Mouse (Mus musculus): Measurements from ENCODE around the gene Jdp2.

Jdp2 gene

DNA sequence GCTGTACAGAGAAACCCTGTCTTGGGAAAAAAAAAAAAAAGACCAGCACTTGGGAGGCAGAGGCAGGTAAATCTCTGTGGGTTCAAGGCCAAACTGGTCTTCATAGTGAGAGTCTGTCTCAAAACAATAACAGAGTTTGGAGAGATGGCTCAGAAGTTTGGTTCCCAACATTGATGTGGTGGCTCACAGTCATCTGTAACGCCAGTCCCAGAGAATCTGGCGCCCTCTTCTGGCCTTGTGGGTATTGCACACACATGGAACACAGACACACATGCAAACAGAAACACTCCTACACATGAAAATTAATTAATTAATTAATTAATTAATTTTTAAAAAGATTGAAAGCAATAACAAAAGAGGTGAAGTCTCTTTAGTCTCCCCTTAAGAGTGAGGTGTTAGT lies 83.5 kb downstream of the Jdp2 start:
- in situ Hi-C loops (cut with MboI; ENCODE audit: low sequenced_read_pairs): no loop called here

DNA sequence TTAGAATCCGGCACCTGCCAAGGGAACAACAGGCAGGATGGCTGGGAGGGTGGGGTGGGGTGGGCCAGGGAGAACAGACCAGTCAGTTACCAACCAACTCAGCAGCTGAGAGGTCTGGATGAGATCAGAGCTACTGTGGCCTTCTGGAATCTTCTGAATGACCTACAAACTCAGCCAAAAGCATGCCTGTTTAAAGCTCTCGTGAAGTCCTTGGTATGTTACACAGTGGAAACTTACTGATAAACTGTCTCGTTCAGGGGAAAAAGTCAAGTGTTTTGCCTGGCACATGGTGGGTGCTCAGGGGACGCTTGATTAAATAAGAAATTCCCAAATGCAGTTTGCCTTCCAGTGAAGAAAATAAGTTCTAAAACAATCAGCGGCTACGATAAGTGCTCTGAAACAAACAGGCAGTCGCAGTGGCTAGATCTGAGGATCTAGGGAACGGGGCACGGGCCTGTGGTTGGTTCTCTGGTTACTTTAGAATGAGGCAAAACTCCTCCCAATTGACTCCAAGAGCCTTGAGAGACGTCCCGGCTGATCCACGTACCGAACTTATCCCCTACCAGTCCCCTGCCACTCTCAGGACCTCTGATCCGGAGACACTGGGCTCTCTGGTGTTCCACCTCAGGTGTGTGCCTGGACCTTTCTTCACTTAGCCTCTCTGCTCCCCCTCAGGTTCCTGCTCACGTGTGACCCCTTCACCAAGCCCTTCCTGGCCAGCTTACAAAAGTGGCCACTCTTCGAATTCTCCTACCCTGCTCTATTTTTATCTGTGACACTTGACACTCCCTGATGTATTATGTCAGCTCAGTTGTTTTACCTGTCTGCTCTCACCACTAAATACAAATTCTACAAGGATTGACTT lies 85.8 kb downstream of the Jdp2 start:
- in situ Hi-C loops (cut with MboI; ENCODE audit: low sequenced_read_pairs): no loop called here

DNA sequence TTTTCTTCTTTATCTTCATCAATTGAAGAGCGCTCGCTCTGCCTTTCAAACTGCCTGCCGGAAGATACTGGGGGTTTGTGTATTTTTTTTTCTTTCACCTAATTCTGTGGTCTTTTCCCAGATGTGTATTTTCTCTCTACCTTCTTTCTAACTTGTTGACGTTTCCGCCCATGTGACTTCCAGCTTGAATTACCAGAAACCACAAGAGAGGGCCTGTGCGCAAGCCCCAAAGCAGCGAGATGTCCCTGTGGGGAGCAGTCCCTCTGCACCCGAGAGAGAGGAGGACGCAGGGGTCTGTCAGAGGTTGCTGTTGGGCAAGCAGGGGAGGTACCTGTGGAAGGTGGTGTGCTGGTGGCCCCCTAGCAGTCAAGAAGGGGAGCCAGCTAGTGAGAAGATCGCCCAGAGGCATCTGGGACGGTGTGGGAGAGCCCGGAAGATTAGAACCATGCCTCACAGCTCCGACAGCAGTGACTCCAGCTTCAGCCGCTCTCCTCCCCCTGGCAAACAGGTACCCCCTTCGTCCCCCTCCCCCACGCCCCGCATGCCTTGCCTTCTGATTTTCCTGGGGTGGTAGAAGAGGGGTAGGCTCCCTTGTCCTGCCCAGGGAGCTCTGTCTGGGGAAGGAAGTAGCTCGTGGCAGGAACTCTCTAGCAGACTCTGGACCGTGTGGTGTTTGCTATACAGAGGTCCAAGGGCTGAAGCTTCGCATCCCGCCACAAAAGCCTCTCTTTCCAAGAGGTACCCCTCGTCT lies 87.8 kb downstream of the Jdp2 start, which contains the start of gene Batf:
Gene Batf, plus strand, starts transcription at position 204 of the 751 bp plus-strand sequence.
- in situ Hi-C loops (cut with MboI; ENCODE audit: low sequenced_read_pairs): no loop called here

DNA sequence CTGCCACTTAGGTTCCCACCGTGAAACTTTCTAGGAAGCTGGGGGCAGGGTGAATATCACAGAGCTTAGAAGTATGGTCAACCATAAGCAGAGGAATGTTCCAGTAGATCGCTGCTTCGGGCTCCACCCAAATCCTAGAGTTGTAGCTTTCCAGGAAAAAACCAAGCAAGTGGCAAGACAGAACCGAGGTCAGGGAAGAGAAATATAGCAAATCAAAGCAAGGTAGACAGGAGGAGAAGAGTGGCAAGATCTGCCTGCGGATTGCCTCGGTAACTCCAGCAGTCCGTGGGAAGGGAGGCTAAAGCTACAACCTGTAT lies 88.3 kb downstream of the Jdp2 start:
- in situ Hi-C loops (cut with MboI; ENCODE audit: low sequenced_read_pairs): no loop called here

DNA sequence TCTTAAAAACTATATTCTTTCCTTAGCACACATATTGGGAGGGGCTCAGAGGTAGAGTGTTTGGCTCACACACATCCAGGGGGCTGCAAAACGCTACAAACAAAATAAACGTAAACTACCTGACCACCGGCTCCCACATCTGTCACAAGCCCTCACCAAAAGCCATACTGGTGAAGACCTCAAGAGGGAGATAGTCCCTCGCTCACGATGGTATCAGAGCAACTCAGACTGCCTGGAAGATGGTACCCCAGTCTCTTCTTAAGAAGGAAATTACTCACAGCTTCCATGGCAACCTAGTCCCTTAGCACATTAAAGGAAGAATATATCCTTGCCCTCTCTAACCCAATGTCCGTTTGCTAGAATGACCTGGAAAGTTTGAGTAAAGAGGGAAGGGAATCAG lies 89.0 kb downstream of the Jdp2 start:
- in situ Hi-C loops (cut with MboI; ENCODE audit: low sequenced_read_pairs): no loop called here

Data from CH12F3 (cell line).